Mouse (Mus musculus) limb, embryonic 11.5 days (tissue): ENCODE data around the gene Cwc27. TPM values are rescaled to one million over a fixed set of nuclear protein-coding genes. Genes with fewer than 3 reads are reported as not detected.

ENCODE experiments used
- ATAC-seq: fragments of 200-750 bp; cut with Nextera tagmentation; 2 replicates; pipeline ENCODE4 v1.8.0; 2017; ENCODE audit warnings: low read depth; ENCODE audit not compliant: insufficient number of reproducible peaks, low FRiP score, low TSS enrichment
- DNase-seq: peaks from one replicate; pipeline ENCODE4 v3.0.0-alpha.2; 2015; ENCODE audit warnings: low spot score
- H3K27ac ChIP-seq: fragments of 300-500 bp; sonication (generic); replicated peaks from 2 replicates; pipeline ENCODE4 v1.5.1; 2014; ENCODE audit warnings: low read depth, mild to moderate bottlenecking, low read length
- H3K27me3 ChIP-seq: fragments of 300-500 bp; sonication (generic); 2 replicates; pipeline ENCODE4 v1.6.1; 2014; ENCODE audit warnings: mild to moderate bottlenecking, low read length, mixed read lengths; ENCODE audit not compliant: control insufficient read depth, insufficient read depth
- H3K36me3 ChIP-seq: fragments of 300-500 bp; sonication (generic); 2 replicates; pipeline ENCODE4 v1.6.1; 2014; ENCODE audit warnings: mild to moderate bottlenecking, low read length, moderate library complexity, mixed read lengths; ENCODE audit not compliant: control insufficient read depth, insufficient read depth
- H3K4me1 ChIP-seq: fragments of 300-500 bp; sonication (generic); 2 replicates; pipeline ENCODE4 v1.6.1; 2014; ENCODE audit warnings: low read length, mixed read lengths; ENCODE audit not compliant: control insufficient read depth, insufficient read depth
- H3K4me2 ChIP-seq: fragments of 300-500 bp; sonication (generic); 2 replicates; pipeline ENCODE4 v1.6.1; 2014; ENCODE audit warnings: low read depth, mild to moderate bottlenecking, moderate library complexity; ENCODE audit not compliant: severe bottlenecking
- H3K4me3 ChIP-seq: fragments of 300-500 bp; sonication (generic); 2 replicates; pipeline ENCODE4 v1.5.1; 2014; ENCODE audit warnings: low read depth, low read length
- H3K9ac ChIP-seq: fragments of 300-500 bp; sonication (generic); 2 replicates; pipeline ENCODE4 v1.6.1; 2014; ENCODE audit warnings: mild to moderate bottlenecking, low read length
- H3K9me3 ChIP-seq: fragments of 300-500 bp; sonication (generic); 2 replicates; pipeline ENCODE4 v1.6.1; 2016; ENCODE audit warnings: low read length; ENCODE audit not compliant: control insufficient read depth
- WGBS: fragments of 180-500 bp; shearing (Covaris S2); extraction: QIAGEN DNeasy Blood & Tissue Kit; methylation state at CpG from one replicate; pipeline ENCODE4 v1.1.7; 2014; 5-methylcytosine and 5-hydroxymethylcytosine counted together
- polyA plus RNA-seq: library from polyadenylated mRNA; unstranded; fragments of >200 nt; fragmentation: Nextera tagmentation; extraction: Ambion mirVana; gene quantifications from 2 replicates; pipeline ENCODE4 v1.2.1, GENCODE M21; 2014

The Cwc27 gene
- polyA plus RNA-seq, 1 experiment from 2014 or later: 32.2 TPM

- Histone ChIP-seq H3K36me3 (no peaks in the 10 kb centered on the region), H3K27ac (no peak overlapping the region), H3K9me3 (no peaks in the 10 kb centered on the region), H3K4me2 (no peak overlapping the region), H3K27me3 (no peaks in the 10 kb centered on the region), H3K4me1 (peaks cover 11% of the 10 kb centered on the region; the same call in 1 of the 2 replicates), H3K4me3 (no peak overlapping the region), H3K9ac (no peak overlapping the region)
- 71% methylated on average over 7 of the region's 7 CpGs for WGBS
- DNase-seq (no peak), ATAC-seq (no peak)
Observed at GRCm38 (mm10) chr13:104632427-104633167, 184.3 kb downstream of the Cwc27 start.

- ATAC-seq: no peak
- DNase-seq: no peak
- Histone ChIP-seq H3K4me3 (no peak overlapping the region), H3K4me2 (no peak overlapping the region), H3K9ac (no peak overlapping the region), H3K27me3 (no peaks in the 10 kb centered on the region), H3K4me1 (peaks cover 11% of the 10 kb centered on the region; the same call in 1 of the 2 replicates), H3K36me3 (no peaks in the 10 kb centered on the region), H3K27ac (0 out of 2 replicates have a peak overlapping the region, but pooled peaks have one; percentile 14), H3K9me3 (no peaks in the 10 kb centered on the region)
- WGBS: 81% methylated on average over 7 of the region's 7 CpGs
Observed at GRCm38 (mm10) chr13:104631621-104632205, 185.2 kb downstream of the Cwc27 start.

GRCm38 (mm10) chr13:104630808-104631207, 186.1 kb downstream of the Cwc27 start:
- Histone ChIP-seq H3K27me3 (no peaks in the 10 kb centered on the region), H3K4me2 (no peak overlapping the region), H3K4me1 (peaks cover 11% of the 10 kb centered on the region; the same call in 1 of the 2 replicates), H3K9me3 (no peaks in the 10 kb centered on the region), H3K36me3 (no peaks in the 10 kb centered on the region), H3K9ac (no peak overlapping the region), H3K4me3 (no peak overlapping the region), H3K27ac (no peak overlapping the region)
- WGBS: 86% methylated on average over 5 of the region's 5 CpGs
- no peak for DNase-seq
- no peak for ATAC-seq

GRCm38 (mm10) chr13:104629621-104630020, 187.3 kb downstream of the Cwc27 start:
- Histone ChIP-seq H3K9ac (no peak overlapping the region), H3K36me3 (no peaks in the 10 kb centered on the region), H3K27ac (no peak overlapping the region), H3K4me3 (no peak overlapping the region), H3K4me1 (peaks cover 7% of the 10 kb centered on the region; the same call in 1 of the 2 replicates), H3K4me2 (no peak overlapping the region), H3K27me3 (no peaks in the 10 kb centered on the region), H3K9me3 (no peaks in the 10 kb centered on the region)
- no peak for ATAC-seq
- WGBS: 87% methylated on average over 11 of the region's 11 CpGs
- DNase-seq: no peak

- Histone ChIP-seq H3K36me3 (no peaks in the 10 kb centered on the region), H3K9me3 (no peaks in the 10 kb centered on the region), H3K27me3 (no peaks in the 10 kb centered on the region), H3K4me2 (no peak overlapping the region), H3K27ac (no peak overlapping the region), H3K4me1 (0 out of 2 replicates have a peak, but pooled peaks cover 2% of the 10 kb centered on the region), H3K9ac (no peak overlapping the region), H3K4me3 (no peak overlapping the region)
- ATAC-seq: no peak
- 63% methylated on average over 4 of the region's 4 CpGs for WGBS
- DNase-seq: no peak
Observed at GRCm38 (mm10) chr13:104628019-104628418, 188.9 kb downstream of the Cwc27 start.

- Histone ChIP-seq H3K9me3 (no peaks in the 10 kb centered on the region), H3K4me3 (no peak overlapping the region), H3K27ac (no peak overlapping the region), H3K9ac (no peak overlapping the region), H3K4me1 (0 out of 2 replicates have a peak, but pooled peaks cover 2% of the 10 kb centered on the region), H3K4me2 (no peak overlapping the region), H3K27me3 (no peaks in the 10 kb centered on the region), H3K36me3 (no peaks in the 10 kb centered on the region)
- WGBS: 81% methylated on average over 11 of the region's 11 CpGs
- no peak for ATAC-seq
- no peak for DNase-seq
Observed at GRCm38 (mm10) chr13:104627169-104627909, 189.6 kb downstream of the Cwc27 start.

GRCm38 (mm10) chr13:104623130-104623891, 193.6 kb downstream of the Cwc27 start:
- Histone ChIP-seq H3K4me2 (no peak overlapping the region), H3K9me3 (no peaks in the 10 kb centered on the region), H3K4me3 (no peak overlapping the region), H3K27me3 (no peaks in the 10 kb centered on the region), H3K4me1 (0 out of 2 replicates have a peak, but pooled peaks cover 2% of the 10 kb centered on the region), H3K36me3 (no peaks in the 10 kb centered on the region), H3K9ac (no peak overlapping the region), H3K27ac (no peak overlapping the region)
- DNase-seq (no peak), ATAC-seq (no peak)
- 78% methylated on average over 12 of the region's 12 CpGs for WGBS
